Mouse (Mus musculus): ENCODE results near the gene Lamtor3. TPM values are rescaled to one million over a fixed set of nuclear protein-coding genes. Genes with fewer than 3 reads are reported as not detected.

Gene Lamtor3
- total and polyA plus RNA-seq, 3 experiments: 77.5 to 88.3 TPM; not detected in 1

DNA sequence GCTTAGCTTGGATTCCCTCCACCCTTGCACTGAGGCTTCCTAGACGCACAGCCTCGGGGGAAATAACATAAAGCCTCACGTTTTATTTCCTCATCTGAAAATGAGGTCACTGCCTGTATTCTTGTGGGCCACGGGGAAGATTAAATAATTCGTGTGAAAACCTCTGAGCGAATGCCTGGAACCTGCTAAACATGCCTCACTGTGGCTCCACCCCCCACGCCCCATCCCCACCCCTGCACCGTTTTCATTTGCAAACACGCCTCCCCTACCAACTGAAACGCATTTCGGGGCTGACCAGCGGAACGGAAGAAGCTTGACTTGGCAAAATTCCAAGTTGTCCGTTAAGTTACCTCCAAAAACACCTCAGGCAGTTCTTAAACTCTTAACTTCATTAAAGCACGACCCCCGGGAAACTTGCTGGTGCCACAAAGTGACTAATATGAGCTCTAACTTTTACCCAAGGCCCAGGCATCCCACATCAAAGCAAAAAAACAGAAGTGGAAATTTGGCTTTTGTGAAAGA is 37.3 kb downstream of the Lamtor3 start (continued):
- TF ChIP-seq BHLHE40 (IDR thresholded peaks at IDR 0.05; ENCODE audit: borderline replicate concordance, low read depth, low read length) (peak; percentile 85), KAT2A (conservative IDR thresholded peaks at IDR 0.05; ENCODE audit: low read depth, low read length) (no peak), CHD2 (IDR thresholded peaks at IDR 0.05; ENCODE audit: low read length) (no peak), CHD1 (IDR thresholded peaks at IDR 0.05; ENCODE audit: low read depth, low read length) (no peak; the same call in 1 of the 2 replicates), GATA1 (IDR thresholded peaks at IDR 0.05; ENCODE audit: low read depth, low read length) (no peak), NRF1 (IDR thresholded peaks at IDR 0.05; ENCODE audit: insufficient read depth, low read depth, low read length, poor library complexity, severe bottlenecking) (no peak), ZKSCAN1 (IDR thresholded peaks at IDR 0.05; ENCODE audit: low read depth, low read length) (no peak)

DNA sequence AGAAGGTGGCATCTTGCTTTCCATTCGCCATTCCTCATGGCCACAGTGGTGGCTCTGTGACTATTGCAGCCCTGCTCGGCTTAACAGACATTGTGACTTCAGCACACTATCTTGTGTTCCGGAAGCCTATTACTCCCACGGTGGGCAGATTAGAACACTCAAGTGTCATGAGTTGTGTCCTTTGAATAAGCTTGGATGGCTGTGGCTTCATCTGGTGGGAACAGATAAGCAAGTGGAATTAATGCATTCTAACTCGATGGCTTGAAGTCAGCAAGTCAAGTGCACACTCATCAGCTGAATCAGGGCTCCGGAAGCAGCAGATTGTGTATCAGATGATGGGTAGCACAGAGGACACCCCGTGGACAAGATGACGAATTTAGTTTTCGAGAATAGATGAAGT is 39.6 kb downstream of the Lamtor3 start:
- Histone ChIP-seq H3K27me3 (ENCODE audit: control insufficient read depth in 1 of 2, insufficient read depth in 2 of 2, low read length in 2 of 2) (no peaks in the 10 kb centered on the region), H3K9me3 (replicated peaks; ENCODE audit: insufficient read depth, low read length) (no peaks in the 10 kb centered on the region), H3K4me3 (ENCODE audit: control insufficient read depth in 1 of 2, insufficient read depth in 1 of 2, low read depth in 2 of 2, low read length in 2 of 2) (no peak overlapping the region), H3K36me3 (ENCODE audit: control insufficient read depth in 1 of 2, insufficient read depth in 2 of 2, low read length in 2 of 2) (peaks cover 15 to 76% of the 10 kb centered on the region in 2 experiments), H3K9ac (ENCODE audit: control insufficient read depth, low read depth, low read length, poor library complexity, severe bottlenecking) (peak overlapping the region; percentile 33), H3K79me2 (ENCODE audit: control insufficient read depth, insufficient read depth, low read length, poor library complexity) (peaks cover 6% of the 10 kb centered on the region; the same call in 1 of the 2 replicates), H3K4me1 (ENCODE audit: control insufficient read depth in 1 of 2, insufficient read depth in 2 of 2, low read length in 2 of 2) (peaks cover 42 to 62% of the 10 kb centered on the region in 2 experiments), H3K27ac (ENCODE audit: control insufficient read depth, low read depth, low read length) (peak overlapping the region; percentile 95)
- DNase-seq (ENCODE audit: low read depth, low spot score): peak; percentile 98
- peak; percentile 100 for TF ChIP-seq ETS1 (IDR thresholded peaks at IDR 0.05; ENCODE audit: low read depth, low read length)
- 0 out of 2 replicates have a peak, but pooled peaks have one; percentile 46 for TF ChIP-seq E2F4 (IDR thresholded peaks at IDR 0.05; ENCODE audit: borderline replicate concordance, low read depth, low read length)
- peak; percentile 29; the same call in 1 of the 2 replicates for TF ChIP-seq CHD1 (IDR thresholded peaks at IDR 0.05; ENCODE audit: low read depth, low read length)
- peak; percentile 98 for TF ChIP-seq BHLHE40 (IDR thresholded peaks at IDR 0.05; ENCODE audit: borderline replicate concordance, low read depth, low read length)
- peak; percentile 67 for TF ChIP-seq ZNF384 (IDR thresholded peaks at IDR 0.05; ENCODE audit: low read depth, low read length)
- TF ChIP-seq USF2 (IDR thresholded peaks at IDR 0.05; ENCODE audit: borderline replicate concordance in 1 of 2, insufficient read depth in 1 of 2, low read depth in 1 of 2, low read length in 2 of 2): no peak
- peak; percentile 65 for TF ChIP-seq TBP (IDR thresholded peaks at IDR 0.05; ENCODE audit: low read depth, low read length)
- TF ChIP-seq NRF1 (IDR thresholded peaks at IDR 0.05; ENCODE audit: insufficient read depth, low read depth, low read length, poor library complexity, severe bottlenecking): no peak
- TF ChIP-seq ZKSCAN1 (IDR thresholded peaks at IDR 0.05; ENCODE audit: low read depth, low read length): no peak
- peak; percentile 100 for TF ChIP-seq EP300 (IDR thresholded peaks at IDR 0.05; ENCODE audit: low read depth in 1 of 2, low read length in 2 of 2)
- TF ChIP-seq SMC3 (IDR thresholded peaks at IDR 0.05; ENCODE audit: low read depth, low read length): peak; percentile 7; the same call in 1 of the 2 replicates
- no peak; a peak in 1 of 4 replicates for TF ChIP-seq POLR2A (IDR thresholded peaks at IDR 0.05; ENCODE audit: control insufficient read depth in 1 of 2, insufficient read depth in 1 of 2, low read depth in 1 of 2, low read length in 2 of 2, poor library complexity in 1 of 2)
- TF ChIP-seq MAX (IDR thresholded peaks at IDR 0.05; ENCODE audit: low read length): peak; percentile 91
- peak; percentile 95 for TF ChIP-seq MAFK (IDR thresholded peaks at IDR 0.05; ENCODE audit: borderline replicate concordance, low read depth, low read length)
- TF ChIP-seq CTCF (IDR thresholded peaks at IDR 0.05 in 2 of 3, conservative IDR thresholded peaks at IDR 0.05 in 1 of 3; ENCODE audit: control insufficient read depth in 1 of 3, insufficient read depth in 1 of 3, low read depth in 2 of 3, low read length in 3 of 3, poor library complexity in 1 of 3, severe bottlenecking in 1 of 3): no peak
- TF ChIP-seq TAL1 (IDR thresholded peaks at IDR 0.05; ENCODE audit: low read length): peak; percentile 100
- peak; percentile 91; the same call in 1 of the 2 replicates for TF ChIP-seq MAZ (IDR thresholded peaks at IDR 0.05; ENCODE audit: low read depth, low read length)
- no peak for TF ChIP-seq POLR2AphosphoS5 (IDR thresholded peaks at IDR 0.05; ENCODE audit: borderline replicate concordance, low read depth, low read length)
- TF ChIP-seq MEF2A (IDR thresholded peaks at IDR 0.05; ENCODE audit: extremely low read depth, insufficient replicate concordance, low read depth, low read length, poor library complexity, severe bottlenecking): peak; percentile 94; the same call in 1 of the 2 replicates
- TF ChIP-seq RCOR1 (IDR thresholded peaks at IDR 0.05; ENCODE audit: low read depth, low read length): peak; percentile 99
- TF ChIP-seq GABPA (IDR thresholded peaks at IDR 0.05; ENCODE audit: low read depth, low read length): peak; percentile 70; the same call in 1 of the 2 replicates
- TF ChIP-seq KAT2A (conservative IDR thresholded peaks at IDR 0.05; ENCODE audit: low read depth, low read length): peak; percentile 73
- peak; percentile 65 for TF ChIP-seq HCFC1 (IDR thresholded peaks at IDR 0.05; ENCODE audit: low read depth, low read length)
- TF ChIP-seq UBTF (IDR thresholded peaks at IDR 0.05; ENCODE audit: borderline replicate concordance, insufficient read depth, low read depth, low read length): no peak
- peak; percentile 73 for TF ChIP-seq USF1 (IDR thresholded peaks at IDR 0.05; ENCODE audit: low read depth, low read length)
- peak; percentile 50; the same call in 1 of the 2 replicates for TF ChIP-seq NELFE (IDR thresholded peaks at IDR 0.05; ENCODE audit: low read depth, low read length)
- TF ChIP-seq TCF12 (IDR thresholded peaks at IDR 0.05; ENCODE audit: low read depth, low read length): peak; percentile 100
- peak; percentile 96 for TF ChIP-seq MYC (IDR thresholded peaks at IDR 0.05; ENCODE audit: low read depth, low read length)
- TF ChIP-seq ZMIZ1 (IDR thresholded peaks at IDR 0.05; ENCODE audit: low read depth, low read length): no peak; the same call in 1 of the 2 replicates
- no peak for TF ChIP-seq RAD21 (IDR thresholded peaks at IDR 0.05; ENCODE audit: low read depth, low read length)
- TF ChIP-seq GATA1 (IDR thresholded peaks at IDR 0.05; ENCODE audit: low read depth, low read length): peak; percentile 100
